Mouse (Mus musculus) T-helper 1 cell (primary cell): Measurements from ENCODE around the gene Gm21987.

Experiments used
- in situ Hi-C: fragments of 300-600 bp; cut with MboI, MseI; formaldehyde crosslinking; loops from one replicate; pipeline ENCODE4 v1.15.1; 2025; ENCODE audit warnings: high pct_unique_total_duplicates

The Gm21987 gene

DNA sequence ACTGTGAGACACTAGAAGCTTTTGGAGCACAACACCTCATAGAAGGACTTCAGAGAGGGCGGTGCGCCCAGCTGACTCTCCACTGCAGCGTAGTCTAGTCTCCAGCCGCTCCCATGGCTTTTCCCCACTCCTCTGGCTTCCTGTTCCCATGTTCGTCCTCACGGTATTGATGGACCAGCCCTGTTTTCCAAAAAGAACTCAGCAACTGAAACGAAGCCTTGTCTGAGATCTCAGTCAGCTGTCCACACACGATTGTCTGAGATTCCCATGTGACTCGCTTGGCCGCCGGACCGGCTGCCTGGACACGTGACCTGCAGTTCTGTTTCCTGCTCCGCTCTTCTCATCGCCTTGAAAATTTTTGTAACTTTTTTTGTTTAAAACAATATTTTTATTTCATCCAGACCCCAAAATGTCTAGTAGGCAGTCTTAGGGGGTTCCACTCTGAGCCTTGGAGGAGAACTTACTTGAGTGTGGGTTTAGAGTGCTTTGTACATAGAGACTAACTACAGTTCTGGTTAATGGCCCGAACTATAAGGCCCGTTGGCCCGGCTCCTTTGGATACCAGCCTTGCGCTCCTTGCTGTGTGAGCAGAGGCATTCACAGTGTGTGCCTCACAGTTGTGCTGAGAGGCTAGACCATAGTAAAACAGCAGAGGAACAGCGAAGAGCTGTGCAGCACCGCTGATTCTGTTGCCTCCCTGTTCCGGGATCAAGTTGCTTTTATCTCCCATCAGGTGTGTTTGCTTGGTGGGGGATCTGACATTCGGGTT is 45.5 kb downstream of the Gm21987 start:
- in situ Hi-C loops, result no loop called here

DNA sequence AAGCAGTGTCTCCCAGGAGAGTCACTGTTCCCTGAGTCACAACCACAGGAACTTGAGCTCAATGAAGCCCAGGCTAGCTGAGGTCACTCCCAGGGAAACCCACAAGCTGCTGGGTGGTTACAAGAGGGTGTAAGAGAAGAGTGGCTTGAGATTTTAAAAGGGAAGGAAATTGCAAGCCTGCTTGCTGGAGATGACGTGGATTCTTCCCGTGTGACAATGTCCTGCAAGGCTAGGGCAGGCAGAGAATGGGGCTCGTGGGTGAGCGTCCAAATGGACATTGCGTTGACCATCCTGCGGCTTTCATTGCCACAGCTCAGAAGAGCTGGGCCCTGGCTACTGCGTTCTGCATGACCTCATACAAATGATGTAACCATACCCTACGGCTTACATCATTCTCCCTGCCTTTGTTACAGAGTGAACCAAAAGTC is 47.4 kb downstream of the Gm21987 start:
- in situ Hi-C loops, result no loop called here

DNA sequence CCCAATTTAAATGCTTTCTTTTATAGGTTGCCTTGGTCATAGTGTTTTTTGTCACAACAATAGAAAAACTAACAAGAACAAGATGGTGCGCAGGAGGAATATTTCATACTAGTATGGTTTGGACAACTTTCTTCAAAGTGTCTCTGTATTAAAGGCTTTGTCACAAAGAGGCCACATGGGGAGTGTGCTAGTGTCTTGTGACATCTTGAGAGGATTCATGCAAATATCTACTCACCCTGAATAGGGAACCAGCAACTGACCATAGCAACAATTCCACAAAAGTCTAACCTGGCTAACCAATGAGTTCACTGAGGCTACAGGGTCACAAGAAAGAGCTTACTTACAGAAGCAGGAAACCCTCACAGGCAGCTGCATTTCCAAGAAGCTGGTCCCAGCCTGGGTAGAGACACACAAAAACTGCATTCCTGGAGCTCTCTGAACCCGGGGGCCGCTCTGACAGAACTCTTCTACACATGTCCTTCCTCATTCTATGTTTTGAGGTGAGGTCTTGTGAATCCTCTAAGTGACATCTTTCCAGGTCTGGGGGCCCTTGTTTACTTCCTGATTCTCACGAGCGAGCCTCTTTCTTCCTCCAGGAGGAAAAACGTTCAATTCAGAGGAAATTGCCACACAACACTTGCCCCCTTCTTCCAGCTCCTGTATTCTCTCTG is 48.4 kb downstream of the Gm21987 start:
- in situ Hi-C loops, result no loop called here

DNA sequence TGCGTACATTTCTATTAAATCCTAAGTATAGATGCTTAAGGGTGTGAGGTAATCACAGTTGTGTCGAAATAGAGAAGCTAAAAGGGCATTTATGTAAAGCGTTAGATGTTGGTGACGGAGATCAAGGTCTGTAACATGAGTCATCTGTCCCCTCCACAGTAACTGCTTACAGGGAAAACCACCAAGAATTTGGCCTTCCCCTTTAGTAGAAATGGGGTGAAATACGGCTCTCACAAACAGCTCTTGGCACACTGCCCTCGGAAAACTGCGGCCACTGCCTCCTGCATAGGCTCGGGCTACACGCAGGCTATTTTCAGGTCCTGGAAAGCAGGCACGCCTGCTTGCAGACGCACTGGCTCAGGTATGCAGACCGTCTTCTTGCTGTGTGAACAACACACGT is 49.3 kb downstream of the Gm21987 start:
- in situ Hi-C loops, result no loop called here

DNA sequence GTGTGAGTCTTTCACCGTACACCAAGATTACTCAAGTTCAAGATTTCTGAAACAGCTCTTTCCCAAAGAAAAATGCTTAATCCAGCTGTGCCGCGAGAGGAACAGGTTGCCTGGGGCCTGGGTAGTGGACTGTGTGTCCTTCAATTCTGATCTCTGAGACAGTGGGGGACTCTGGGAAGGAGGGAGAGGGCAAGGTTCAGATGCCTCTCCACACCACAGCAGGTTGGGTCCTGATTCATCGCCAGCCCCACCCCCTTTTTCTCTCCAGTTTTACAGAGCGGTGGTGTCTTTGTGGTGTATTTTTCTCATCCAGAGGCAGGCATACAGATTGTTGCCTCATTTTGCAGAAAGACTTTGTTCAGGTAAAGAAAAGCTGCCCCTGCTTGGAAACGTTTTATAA is 51.4 kb downstream of the Gm21987 start:
- in situ Hi-C loops, result no loop called here

DNA sequence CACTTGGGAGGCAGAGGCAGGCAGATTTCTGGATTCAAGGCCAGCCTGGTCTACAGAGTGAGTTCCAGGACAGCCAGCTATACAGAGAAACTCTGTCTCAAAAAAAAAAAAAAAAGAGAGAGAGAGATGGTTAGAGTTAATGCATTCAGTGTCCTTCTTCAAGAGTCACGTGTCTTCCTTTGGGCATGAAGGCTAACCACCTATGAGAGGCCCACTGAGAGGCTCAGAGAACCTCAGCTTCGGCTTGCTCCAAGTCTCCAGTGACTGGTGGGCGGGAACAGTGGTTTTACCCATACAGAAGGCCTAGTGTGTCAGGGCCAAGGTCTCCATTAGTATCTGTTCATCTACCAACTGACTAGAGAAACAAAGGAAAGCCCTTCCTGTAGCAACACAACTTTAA is 52.2 kb downstream of the Gm21987 start:
- in situ Hi-C loops, result no loop called here

DNA sequence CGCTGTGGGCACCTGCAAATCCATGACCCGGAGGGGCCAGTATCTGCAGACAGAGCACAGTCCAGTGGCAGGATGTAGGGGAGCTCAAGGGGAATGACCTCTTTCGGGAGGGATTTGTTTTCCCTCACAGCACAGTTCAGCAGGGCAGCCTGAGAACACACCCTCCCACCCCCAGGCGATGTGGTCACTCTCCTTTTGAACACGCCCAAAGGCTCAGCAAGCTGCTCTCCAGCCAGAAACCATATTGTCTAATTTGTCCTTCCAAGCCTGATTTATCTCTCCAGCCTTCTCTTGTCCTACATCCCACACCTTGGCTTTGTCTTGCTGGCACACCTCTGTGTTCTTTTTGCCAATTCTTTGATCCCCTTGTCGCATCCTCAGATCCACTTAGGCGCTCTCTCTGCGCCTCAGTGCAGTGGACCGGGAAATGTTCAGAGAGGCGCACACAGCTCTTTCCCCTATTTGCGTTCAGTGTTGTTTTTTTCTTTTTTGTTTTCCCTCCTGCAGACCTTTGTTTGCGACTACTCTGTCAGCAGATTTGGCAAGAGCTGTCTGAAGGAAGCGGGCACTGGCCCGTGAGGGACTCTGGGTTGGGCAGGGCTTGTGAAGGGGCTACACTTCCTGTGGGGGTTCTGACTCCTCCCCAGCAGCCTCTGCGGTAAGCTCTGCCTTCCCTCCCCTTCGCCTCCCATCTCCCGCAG is 52.8 kb downstream of the Gm21987 start:
- in situ Hi-C loops, result no loop called here

DNA sequence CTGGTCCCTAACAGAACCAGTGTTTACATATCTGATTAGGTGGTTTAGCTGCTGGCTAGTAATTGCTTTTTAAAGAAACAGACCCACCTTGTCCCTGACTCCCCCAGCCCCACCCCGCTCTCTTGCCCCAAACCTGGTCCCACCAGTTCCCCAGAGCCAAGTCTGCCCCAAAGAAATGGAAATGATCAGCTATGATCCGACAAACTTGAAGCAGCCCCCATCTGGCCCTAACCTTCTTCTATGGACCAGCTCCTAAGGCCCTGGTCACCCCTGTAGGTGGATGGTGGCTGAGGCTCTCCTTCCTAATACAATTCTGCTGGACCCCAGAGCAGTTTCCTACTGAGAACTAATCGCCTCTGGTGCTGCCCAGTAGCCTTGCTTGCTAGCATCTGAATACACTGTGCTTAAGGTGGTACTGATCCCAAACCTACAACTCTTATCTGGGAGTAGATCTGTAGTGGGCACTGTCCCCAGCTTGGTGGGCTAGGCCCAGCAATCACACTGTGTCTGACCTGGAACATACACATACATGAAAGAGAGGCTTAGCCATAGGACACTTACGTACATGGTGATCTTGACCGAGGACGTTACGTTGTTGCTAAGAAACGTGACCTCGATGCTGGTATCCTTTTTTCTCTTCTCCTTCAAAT is 53.6 kb downstream of the Gm21987 start:
- in situ Hi-C loops, result no loop called here

DNA sequence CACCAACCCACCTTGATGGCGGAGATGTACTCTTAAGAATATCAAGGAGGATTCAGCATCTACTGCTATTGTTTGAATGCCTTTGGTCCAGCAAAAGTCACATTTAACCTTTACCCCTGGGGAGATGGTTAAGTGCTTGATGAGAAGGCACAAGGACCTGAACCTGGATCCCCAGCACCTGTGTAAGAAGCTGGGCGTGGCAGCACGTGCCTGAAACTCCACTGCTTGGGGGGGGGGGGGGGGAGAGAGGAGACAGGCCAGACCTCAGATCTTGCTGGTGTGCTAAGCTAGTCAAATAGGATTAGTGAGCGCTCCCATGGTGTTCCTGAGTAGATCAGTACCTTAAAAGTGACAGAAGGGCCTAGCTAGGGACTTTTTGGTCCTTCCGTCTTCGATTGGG is 54.6 kb downstream of the Gm21987 start:
- in situ Hi-C loops, result no loop called here

DNA sequence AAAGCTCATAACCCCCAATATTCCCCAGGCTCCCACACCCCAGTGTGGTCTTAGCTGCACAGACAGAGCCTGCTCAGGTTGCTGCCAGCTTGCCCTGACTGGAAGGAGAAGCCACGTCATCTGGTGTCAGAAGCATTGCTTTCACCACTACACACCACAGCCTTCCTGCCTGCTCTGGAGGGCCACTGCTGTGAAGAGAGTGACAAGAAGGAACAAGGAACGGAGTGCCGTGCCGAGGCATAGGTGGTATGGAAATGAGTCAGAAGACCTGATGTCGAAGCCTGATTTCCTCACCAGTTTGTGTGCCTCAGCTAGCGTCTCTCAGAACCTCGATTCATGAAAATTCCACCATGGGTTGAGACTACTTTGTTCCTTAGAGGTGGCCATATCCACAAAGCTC is 56.8 kb downstream of the Gm21987 start:
- in situ Hi-C loops, result no loop called here

DNA sequence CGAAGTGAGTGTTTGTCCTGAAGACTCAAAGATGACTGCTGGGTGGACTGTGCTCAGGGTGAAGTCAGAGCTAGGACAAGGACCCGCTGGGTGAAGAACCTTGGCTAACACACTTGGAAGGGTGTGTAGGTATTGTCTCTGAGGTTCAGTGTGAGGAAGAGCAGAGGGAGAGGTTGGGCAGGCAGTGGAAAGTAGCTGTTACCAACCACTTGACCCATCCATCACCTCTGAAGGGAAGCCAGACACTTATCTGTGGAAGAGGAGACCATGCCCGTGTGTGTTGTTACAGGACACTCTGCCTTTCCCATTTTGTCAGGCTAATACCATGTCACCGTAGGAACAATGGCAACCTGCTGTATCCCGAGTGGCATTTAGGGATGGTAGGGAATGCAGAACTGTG is 59.5 kb downstream of the Gm21987 start:
- in situ Hi-C loops, result no loop called here

DNA sequence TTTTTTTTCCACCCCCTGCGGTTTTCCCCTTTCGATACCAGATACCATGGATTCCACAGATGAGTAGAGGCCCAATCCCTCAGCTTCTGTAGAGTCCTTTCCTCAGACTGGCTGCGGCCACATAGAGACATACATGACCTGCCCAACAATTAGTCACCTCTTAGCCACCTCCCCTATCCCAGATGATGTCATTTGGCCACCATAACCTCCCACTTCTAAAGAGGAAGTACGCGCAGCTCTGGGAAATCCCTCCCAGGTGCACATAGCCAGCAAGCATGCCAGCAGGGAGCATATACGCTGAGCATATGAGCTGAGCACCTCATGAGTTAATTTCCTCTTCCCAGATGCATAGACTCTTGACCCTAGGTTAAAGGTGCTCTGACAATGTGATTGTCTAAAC is 59.9 kb downstream of the Gm21987 start:
- in situ Hi-C loops, result no loop called here

DNA sequence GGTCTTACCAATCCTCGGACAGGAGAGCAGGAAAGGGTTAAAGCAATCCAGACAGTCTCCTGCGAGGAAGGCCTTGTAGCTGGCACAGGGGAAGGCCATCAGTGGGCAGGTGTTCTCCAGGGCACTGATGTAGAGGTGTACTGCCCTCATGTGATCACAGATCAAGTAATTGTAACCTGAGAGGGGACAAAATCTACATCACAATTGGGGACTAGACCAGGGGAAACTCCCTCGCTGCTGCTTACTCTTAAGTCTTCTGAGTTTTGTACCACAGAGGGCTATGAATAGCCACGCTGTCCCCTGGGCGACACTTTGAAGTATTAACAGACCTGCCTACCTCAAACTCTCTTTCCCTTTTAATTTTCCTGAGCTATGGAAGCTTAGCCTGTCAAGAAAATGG is 60.7 kb downstream of the Gm21987 start:
- in situ Hi-C loops, result no loop called here

DNA sequence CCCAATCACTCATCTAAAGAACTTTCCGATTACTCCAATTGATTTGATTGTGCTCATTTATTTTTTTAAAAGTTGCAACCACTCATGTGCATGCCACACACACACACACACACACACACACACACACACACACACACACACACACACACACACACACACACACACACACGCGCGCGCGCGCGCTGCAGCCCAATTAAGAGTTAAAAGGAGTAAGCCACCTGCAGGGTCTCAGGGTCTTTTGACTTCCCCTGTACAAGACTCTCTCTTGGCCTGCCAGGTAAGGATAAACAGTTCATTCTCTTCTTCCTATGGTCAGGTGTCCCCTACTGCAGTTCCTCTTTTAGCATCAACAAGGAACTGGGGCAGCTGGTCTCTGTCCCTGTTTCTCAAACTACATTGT is 61.6 kb downstream of the Gm21987 start:
- in situ Hi-C loops, result no loop called here
